Mouse (Mus musculus) intestine, embryonic 14.5 days (tissue): ENCODE data around the gene Fto. TPM values are rescaled to one million over a fixed set of nuclear protein-coding genes. Genes with fewer than 3 reads are reported as not detected.

Experiments
- ATAC-seq: fragments of 200-750 bp; cut with Nextera tagmentation; replicated peaks from 2 replicates; pipeline ENCODE4 v1.8.0; 2017; ENCODE audit warnings: low read depth, moderate number of reproducible peaks, moderate TSS enrichment, moderate library complexity; ENCODE audit not compliant: low FRiP score, low TSS enrichment
- DNase-seq: peaks from one replicate; pipeline ENCODE4 v3.0.0-alpha.2; 2018; ENCODE audit warnings: low spot score
- H3K27ac ChIP-seq: fragments of 300-500 bp; sonication (generic); 2 replicates; pipeline ENCODE4 v1.5.1; 2014; ENCODE audit warnings: low read depth, mild to moderate bottlenecking, control low read depth
- H3K27me3 ChIP-seq: fragments of 300-500 bp; sonication (generic); replicated peaks from 2 replicates; pipeline ENCODE4 v1.6.1; 2014; ENCODE audit warnings: low read length, control low read depth; ENCODE audit not compliant: control insufficient read depth, insufficient read depth
- H3K36me3 ChIP-seq: fragments of 300-500 bp; sonication (generic); 2 replicates; pipeline ENCODE4 v1.6.1; 2014; ENCODE audit warnings: low read length, control low read depth; ENCODE audit not compliant: control insufficient read depth, insufficient read depth
- H3K4me1 ChIP-seq: fragments of 300-500 bp; sonication (generic); replicated peaks from 2 replicates; pipeline ENCODE4 v1.6.1; 2014; ENCODE audit warnings: low read length, control low read depth, mixed read lengths; ENCODE audit not compliant: control insufficient read depth, insufficient read depth
- H3K4me2 ChIP-seq: fragments of 300-500 bp; sonication (generic); 2 replicates; pipeline ENCODE4 v1.6.1; 2014; ENCODE audit warnings: low read length
- H3K4me3 ChIP-seq: fragments of 300-500 bp; sonication (generic); 2 replicates; pipeline ENCODE4 v1.5.1; 2014; ENCODE audit warnings: low read depth, low read length, control low read depth, mixed read lengths
- H3K9ac ChIP-seq: fragments of 300-500 bp; sonication (generic); 2 replicates; pipeline ENCODE4 v1.6.1; 2014; ENCODE audit warnings: mild to moderate bottlenecking, low read length
- H3K9me3 ChIP-seq: fragments of 300-500 bp; sonication (generic); 2 replicates; pipeline ENCODE4 v1.6.1; 2016; ENCODE audit warnings: low read length, control low read depth; ENCODE audit not compliant: control insufficient read depth
- WGBS: fragments of 180-500 bp; shearing (Covaris S2); extraction: QIAGEN DNeasy Blood & Tissue Kit; methylation state at CpG from one replicate; pipeline ENCODE4 v1.1.7; 2014; 5-methylcytosine and 5-hydroxymethylcytosine counted together
- polyA plus RNA-seq: library from polyadenylated mRNA; unstranded; fragments of >200 nt; fragmentation: Nextera tagmentation; extraction: Ambion mirVana; gene quantifications from 2 replicates; pipeline ENCODE4 v1.2.1, GENCODE M21; 2014

The Fto gene
- polyA plus RNA-seq, 1 experiment from 2014 or later: 77.7 TPM

DNA sequence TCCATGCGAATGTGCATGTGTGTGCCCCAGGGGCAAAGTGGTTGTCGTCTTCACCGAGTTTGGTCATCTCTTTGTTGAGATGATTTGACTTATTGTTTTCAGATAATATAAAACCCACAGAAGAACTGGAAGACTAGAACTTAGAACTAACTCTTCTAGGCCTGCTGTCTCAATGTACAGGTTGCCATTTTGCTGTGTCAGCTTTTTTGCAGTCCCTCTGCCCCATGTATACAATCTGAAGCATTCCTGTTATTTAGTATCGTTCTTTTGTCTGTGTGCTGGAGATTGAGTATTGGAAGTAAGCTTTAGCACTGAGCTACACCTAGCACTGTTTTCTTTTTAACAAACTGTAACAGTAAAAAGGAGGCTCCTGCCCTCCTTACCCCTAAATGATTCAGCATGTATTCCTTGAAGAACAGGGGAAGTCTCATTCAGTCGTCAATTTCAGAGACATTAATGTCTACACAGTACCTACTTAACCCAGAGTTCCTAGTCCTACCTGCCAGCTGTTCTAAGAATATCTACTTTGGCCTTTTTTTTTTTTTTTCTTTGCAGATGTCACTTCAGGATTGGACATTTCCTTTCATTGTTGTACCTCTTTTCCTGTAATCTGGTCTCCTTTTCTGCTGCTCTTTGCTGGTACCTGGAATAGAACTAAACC is 4.4 kb downstream of the Fto start:
- Histone ChIP-seq H3K27me3 (no peaks in the 10 kb centered on the region), H3K36me3 (peaks cover 6% of the 10 kb centered on the region; the same call in 1 of the 2 replicates), H3K4me2 (no peak overlapping the region), H3K9me3 (no peaks in the 10 kb centered on the region), H3K27ac (no peak overlapping the region), H3K4me1 (peaks cover 12% of the 10 kb centered on the region; the same call in 1 of the 2 replicates), H3K9ac (no peak overlapping the region), H3K4me3 (no peak overlapping the region)
- DNase-seq (no peak), ATAC-seq (no peak)
- 90% methylated on average over 5 of the region's 5 CpGs for WGBS

DNA sequence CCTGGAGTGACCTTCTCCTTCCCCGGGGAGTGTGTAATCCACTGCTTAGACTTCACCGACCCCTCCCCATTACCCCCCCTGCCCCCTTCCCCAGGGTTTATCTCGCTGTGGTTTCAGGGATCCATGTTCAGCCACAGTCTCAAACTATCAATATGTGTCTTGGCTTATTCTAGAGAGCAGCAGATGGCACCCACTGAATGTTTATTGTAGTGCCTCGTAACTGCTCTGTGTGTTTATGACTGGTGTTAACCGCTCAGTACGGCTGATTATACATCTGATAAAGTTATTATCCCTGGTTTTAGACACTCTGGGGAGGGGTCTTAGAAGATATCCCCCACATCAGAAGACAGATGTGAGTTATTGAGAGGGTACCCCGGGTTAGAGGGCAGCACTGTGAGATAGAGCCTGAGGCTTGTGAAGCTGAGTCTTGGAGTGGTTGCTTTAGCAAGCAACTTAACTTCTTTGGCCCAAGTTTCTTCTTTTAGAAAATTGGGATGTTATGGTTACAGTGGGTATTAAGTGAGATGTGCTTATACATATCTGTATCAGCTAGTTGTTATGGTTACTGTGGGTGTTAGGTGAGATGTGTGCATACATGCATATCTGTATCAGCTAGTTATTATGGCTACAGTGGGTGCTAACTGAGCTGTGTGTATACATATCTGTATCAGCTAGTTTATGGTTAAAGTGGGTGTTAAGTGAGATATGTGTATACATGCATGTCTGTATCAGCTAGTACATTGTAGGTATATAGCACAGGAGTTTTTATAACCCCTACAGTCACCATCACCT is 5.8 kb downstream of the Fto start:
- Histone ChIP-seq H3K36me3 (peaks cover 6% of the 10 kb centered on the region; the same call in 1 of the 2 replicates), H3K4me1 (peaks cover 10% of the 10 kb centered on the region; the same call in 1 of the 2 replicates), H3K9me3 (no peaks in the 10 kb centered on the region), H3K9ac (no peak overlapping the region), H3K27ac (no peak overlapping the region), H3K4me3 (no peak overlapping the region), H3K27me3 (no peaks in the 10 kb centered on the region), H3K4me2 (no peak overlapping the region)
- no peak for DNase-seq
- ATAC-seq: no peak
- WGBS: 49% methylated on average over 7 of the region's 7 CpGs

DNA sequence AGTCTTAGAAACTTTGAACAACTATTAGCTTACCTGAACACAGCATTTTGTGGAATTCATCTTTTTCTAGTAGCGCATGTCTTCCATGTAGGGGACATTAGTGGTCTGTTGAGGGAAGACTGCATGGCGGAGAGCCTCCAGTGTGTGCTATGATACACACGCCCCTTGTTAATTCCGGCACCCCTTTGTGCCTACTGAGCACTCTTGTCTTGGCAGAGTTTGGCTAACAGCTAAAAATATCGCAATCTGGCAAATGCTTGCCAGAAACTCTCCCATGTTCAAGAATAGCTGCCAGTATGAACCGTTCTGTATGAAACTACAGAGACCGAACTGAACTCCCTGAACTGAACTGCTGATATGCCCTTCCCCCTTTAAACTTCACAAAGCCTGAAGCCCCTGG is 10.2 kb downstream of the Fto start:
- ATAC-seq (no peak), DNase-seq (no peak)
- H3K9me3 ChIP-seq: no peaks in the 10 kb centered on the region
- H3K4me3 ChIP-seq: no peak overlapping the region
- no peak overlapping the region for H3K27ac ChIP-seq
- H3K9ac ChIP-seq: no peak overlapping the region
- WGBS: 89% methylated on average over 7 of the region's 7 CpGs
- H3K4me2 ChIP-seq: no peak overlapping the region
- 0 out of 2 replicates have a peak, but pooled peaks cover 3% of the 10 kb centered on the region for H3K4me1 ChIP-seq
- 0 out of 2 replicates have a peak, but pooled peaks cover 8% of the 10 kb centered on the region for H3K36me3 ChIP-seq
- H3K27me3 ChIP-seq: no peaks in the 10 kb centered on the region

DNA sequence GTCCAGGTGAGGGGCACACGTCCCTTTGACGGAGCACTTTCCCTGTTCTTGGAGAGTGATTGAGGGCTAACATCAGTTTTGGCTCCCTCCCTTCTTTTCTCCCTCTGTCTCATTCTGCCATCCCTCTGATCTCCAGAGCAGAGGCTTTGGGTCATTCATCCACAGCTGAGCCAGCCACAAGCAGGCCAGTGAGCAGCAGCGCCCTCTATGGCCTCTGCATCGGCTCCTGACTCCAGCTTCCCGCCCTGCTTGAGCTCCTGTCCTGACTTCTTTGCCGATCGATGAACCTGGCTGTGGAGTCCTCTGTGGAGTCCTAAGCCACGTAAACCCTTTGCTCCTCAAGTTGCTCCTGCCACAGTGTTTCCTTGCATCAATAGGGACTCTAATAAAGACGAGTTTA is 10.9 kb downstream of the Fto start:
- Histone ChIP-seq H3K4me3 (no peak overlapping the region), H3K4me1 (no peaks in the 10 kb centered on the region; the same call in 1 of the 2 replicates), H3K27me3 (no peaks in the 10 kb centered on the region), H3K9ac (no peak overlapping the region), H3K9me3 (no peaks in the 10 kb centered on the region), H3K27ac (no peak overlapping the region), H3K4me2 (no peak overlapping the region), H3K36me3 (0 out of 2 replicates have a peak, but pooled peaks cover 8% of the 10 kb centered on the region)
- DNase-seq (no peak), ATAC-seq (no peak)
- 65% methylated on average over 9 of the region's 9 CpGs for WGBS

DNA sequence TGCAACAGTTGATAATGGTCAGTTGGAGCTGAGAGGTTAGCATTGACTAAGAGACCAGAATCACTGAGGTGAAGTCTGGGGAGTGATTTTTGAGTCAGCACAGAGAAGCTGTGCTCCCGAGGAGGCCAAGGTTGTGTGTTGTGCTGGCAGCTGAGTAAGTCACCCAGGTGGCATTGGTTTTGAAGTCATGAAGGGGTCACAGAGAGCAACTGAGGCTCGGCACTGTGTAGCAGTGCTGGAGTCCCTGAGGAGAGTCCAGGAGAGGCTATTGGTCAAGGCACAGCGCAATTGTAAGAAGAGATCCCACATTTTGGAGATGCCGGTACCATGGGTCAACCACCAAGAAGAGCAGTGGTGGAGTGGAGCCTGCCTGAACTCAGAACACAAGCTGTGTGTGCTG is 11.6 kb downstream of the Fto start:
- Histone ChIP-seq H3K4me1 (peaks cover under 1% of the 10 kb centered on the region; the same call in 1 of the 2 replicates), H3K27ac (no peak overlapping the region), H3K36me3 (0 out of 2 replicates have a peak, but pooled peaks cover 8% of the 10 kb centered on the region), H3K4me2 (no peak overlapping the region), H3K4me3 (no peak overlapping the region), H3K27me3 (no peaks in the 10 kb centered on the region), H3K9ac (no peak overlapping the region), H3K9me3 (no peaks in the 10 kb centered on the region)
- ATAC-seq: no peak
- 95% methylated on average over 4 of the region's 4 CpGs for WGBS
- DNase-seq: no peak

DNA sequence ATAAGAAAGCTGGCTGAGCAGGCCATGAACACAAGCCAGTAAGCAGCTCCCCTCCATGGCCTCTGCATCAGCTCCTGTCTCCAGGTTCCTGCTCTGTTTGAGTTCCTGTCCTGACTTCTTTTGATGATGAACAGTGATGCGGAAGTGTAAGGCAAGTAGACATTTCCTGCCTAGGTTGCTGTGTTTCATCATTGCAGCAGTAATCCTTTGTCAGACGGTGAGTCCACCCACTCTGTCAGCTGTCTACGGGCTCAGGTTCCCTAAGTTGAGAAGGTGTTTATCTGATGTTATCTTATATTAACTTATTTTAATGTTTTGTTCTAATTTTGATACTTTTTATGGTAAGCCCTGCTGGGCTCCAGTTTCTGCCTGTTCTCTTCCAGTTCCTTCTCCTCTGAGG is 12.7 kb downstream of the Fto start:
- Histone ChIP-seq H3K4me3 (no peak overlapping the region), H3K27me3 (no peaks in the 10 kb centered on the region), H3K27ac (no peak overlapping the region), H3K9me3 (no peaks in the 10 kb centered on the region), H3K36me3 (0 out of 2 replicates have a peak, but pooled peaks cover 8% of the 10 kb centered on the region), H3K9ac (no peak overlapping the region), H3K4me2 (no peak overlapping the region), H3K4me1 (peaks cover 11% of the 10 kb centered on the region)
- ATAC-seq: no peak
- WGBS: 37% methylated on average over 3 of the region's 3 CpGs
- DNase-seq: no peak

DNA sequence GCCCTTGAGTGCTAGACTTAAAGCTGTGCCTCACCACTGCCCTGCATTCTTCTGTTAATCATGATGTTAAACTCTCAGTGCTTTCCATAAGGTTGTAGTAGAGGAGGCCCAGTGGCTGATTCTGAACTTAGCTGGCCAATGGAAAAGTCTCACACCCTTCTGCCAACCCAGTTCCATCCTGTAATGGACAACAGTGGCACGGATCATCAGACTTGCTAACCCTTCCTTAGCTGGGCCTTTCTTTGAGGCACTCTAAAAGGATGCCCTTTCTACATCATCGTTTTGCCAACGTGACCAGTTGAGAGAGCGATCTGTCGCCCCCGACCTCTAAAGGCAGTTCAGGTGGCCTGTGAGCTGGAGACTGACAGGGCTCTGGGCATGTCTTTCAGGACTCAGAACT is 13.6 kb downstream of the Fto start:
- Histone ChIP-seq H3K27me3 (no peaks in the 10 kb centered on the region), H3K27ac (no peak overlapping the region), H3K36me3 (0 out of 2 replicates have a peak, but pooled peaks cover 8% of the 10 kb centered on the region), H3K4me3 (no peak overlapping the region), H3K4me1 (peaks cover 21% of the 10 kb centered on the region), H3K9ac (no peak overlapping the region), H3K4me2 (no peak overlapping the region), H3K9me3 (no peaks in the 10 kb centered on the region)
- DNase-seq (no peak), ATAC-seq (no peak)
- WGBS: 93% methylated on average over 6 of the region's 6 CpGs

DNA sequence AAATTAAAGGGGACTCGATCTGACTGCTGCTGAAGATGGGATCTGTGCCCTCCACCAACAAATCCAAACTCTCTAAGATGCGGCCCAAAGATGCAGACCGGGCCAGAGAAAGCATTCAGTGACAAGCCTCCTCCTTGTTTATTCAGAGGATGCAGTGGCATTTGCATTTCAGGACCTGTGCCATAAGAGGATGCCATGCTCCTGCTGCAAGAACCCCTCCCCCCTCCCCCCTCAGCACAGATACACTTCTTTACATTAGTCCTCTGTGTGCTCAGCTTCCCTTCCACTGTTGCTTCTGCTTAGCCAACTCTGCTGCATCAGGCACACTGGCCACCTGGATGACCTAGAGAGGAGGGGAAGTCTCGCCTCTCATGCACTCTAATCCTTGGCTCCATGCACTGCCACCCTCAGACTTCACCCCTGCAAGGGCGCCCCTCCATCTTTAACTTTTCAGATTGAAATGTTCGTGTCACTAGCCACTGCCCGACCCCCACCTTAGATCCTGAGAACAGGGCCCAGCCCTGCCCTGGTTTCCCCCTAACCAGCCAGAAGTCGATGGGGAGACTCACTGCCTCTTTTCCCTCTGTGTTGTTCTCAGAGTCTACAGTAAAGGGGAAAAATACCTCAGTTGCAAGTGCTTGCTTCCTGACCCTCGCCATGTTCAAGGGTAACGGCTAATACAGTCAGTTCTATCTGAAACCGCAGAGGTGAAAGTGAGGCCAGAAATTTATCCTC is 14.3 kb downstream of the Fto start:
- Histone ChIP-seq H3K4me3 (no peak overlapping the region), H3K27ac (no peak overlapping the region), H3K4me1 (peaks cover 24% of the 10 kb centered on the region), H3K4me2 (no peak overlapping the region), H3K9ac (no peak overlapping the region), H3K36me3 (0 out of 2 replicates have a peak, but pooled peaks cover 8% of the 10 kb centered on the region), H3K27me3 (no peaks in the 10 kb centered on the region), H3K9me3 (no peaks in the 10 kb centered on the region)
- no peak for ATAC-seq
- no peak for DNase-seq
- 81% methylated on average over 11 of the region's 11 CpGs for WGBS
